Mouse (Mus musculus) forebrain, embryonic 14.5 days (tissue): ENCODE results near the gene Hpn. TPM values are rescaled to one million over a fixed set of nuclear protein-coding genes. Genes with fewer than 3 reads are reported as not detected.
A peak's percentile ranks its signal among the peaks of the same experiment; 100 is the strongest.

Experiments used
- ATAC-seq: fragments of 200-750 bp; cut with Nextera tagmentation; 2 replicates; pipeline ENCODE4 v1.8.0; 2017; ENCODE audit warnings: mild to moderate bottlenecking, moderate library complexity
- DNase-seq: peaks from one replicate; pipeline ENCODE4 v3.0.0-alpha.2; 2015; ENCODE audit warnings: low spot score
- H3K27ac ChIP-seq: fragments of 300-500 bp; sonication (generic); 2 replicates; pipeline ENCODE4 v1.5.1; 2014; ENCODE audit warnings: low read depth, mild to moderate bottlenecking, control low read depth, low read length, moderate library complexity
- H3K27me3 ChIP-seq: fragments of 300-500 bp; sonication (generic); replicated peaks from 2 replicates; pipeline ENCODE4 v1.6.1; 2014; ENCODE audit warnings: low read length, control low read depth, mixed read lengths; ENCODE audit not compliant: control insufficient read depth, insufficient read depth
- H3K36me3 ChIP-seq: fragments of 300-500 bp; sonication (generic); 2 replicates; pipeline ENCODE4 v1.6.1; 2014; ENCODE audit warnings: low read length, control low read depth; ENCODE audit not compliant: control insufficient read depth, insufficient read depth
- H3K4me1 ChIP-seq: fragments of 300-500 bp; sonication (generic); 2 replicates; pipeline ENCODE4 v1.6.1; 2014; ENCODE audit warnings: antibody characterized with exemption, low read length, control low read depth; ENCODE audit not compliant: control insufficient read depth, insufficient read depth
- H3K4me2 ChIP-seq: fragments of 300-500 bp; sonication (generic); 2 replicates; pipeline ENCODE4 v1.6.1; 2014; ENCODE audit warnings: mild to moderate bottlenecking, control low read depth, low read length
- H3K4me3 ChIP-seq: fragments of 300-500 bp; sonication (generic); 2 replicates; pipeline ENCODE4 v1.5.1; 2014; ENCODE audit warnings: low read depth, low read length, control low read depth
- H3K9ac ChIP-seq: fragments of 300-500 bp; sonication (generic); 2 replicates; pipeline ENCODE4 v1.6.1; 2014; ENCODE audit warnings: mild to moderate bottlenecking, low read length, control low read depth, moderate library complexity
- H3K9me3 ChIP-seq: fragments of 300-500 bp; sonication (generic); replicated peaks from 2 replicates; pipeline ENCODE4 v1.6.1; 2016; ENCODE audit warnings: low read length, control low read depth, mixed read lengths; ENCODE audit not compliant: control insufficient read depth
- WGBS: fragments of 180-500 bp; shearing (Covaris S2); extraction: QIAGEN DNeasy Blood & Tissue Kit; methylation state at CpG from one replicate; pipeline ENCODE4 v1.1.7; 2014; 5-methylcytosine and 5-hydroxymethylcytosine counted together
- polyA plus RNA-seq: library from polyadenylated mRNA; unstranded; fragments of >200 nt; fragmentation: Nextera tagmentation; extraction: Ambion mirVana; gene quantifications from 2 replicates; pipeline ENCODE4 v1.2.1, GENCODE M21; 2014

Gene Hpn
- polyA plus RNA-seq, 1 experiment from 2014 or later: not detected

DNA sequence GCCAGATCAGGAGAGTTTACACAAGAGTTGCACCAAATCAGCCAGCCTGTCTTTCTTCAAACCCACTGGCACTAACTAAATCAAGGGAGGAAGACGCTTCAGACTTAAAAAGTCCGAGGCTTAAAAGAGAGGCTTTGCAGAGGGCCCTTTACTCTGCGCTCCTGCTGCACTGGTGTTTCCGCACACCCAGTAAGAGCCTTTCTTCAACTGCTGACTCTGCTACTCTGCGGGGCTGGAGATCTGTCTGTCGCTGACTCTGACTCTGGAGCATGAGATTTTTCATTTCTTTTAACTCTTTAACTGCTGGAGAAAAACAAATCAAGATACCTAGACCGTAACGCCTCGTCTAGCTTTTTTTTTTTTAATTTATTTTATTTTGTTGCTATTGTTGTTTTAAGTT, 30.9 kb downstream of the Hpn start:
- peak; percentile 10 for DNase-seq
- WGBS: 58% methylated on average over 9 of the region's 9 CpGs
- ATAC-seq: no peak
- Histone ChIP-seq H3K4me1 (no peaks in the 10 kb centered on the region), H3K36me3 (no peaks in the 10 kb centered on the region), H3K9me3 (no peaks in the 10 kb centered on the region), H3K4me2 (no peak overlapping the region), H3K27ac (no peak overlapping the region), H3K4me3 (no peak overlapping the region), H3K27me3 (no peaks in the 10 kb centered on the region), H3K9ac (no peak overlapping the region)

DNA sequence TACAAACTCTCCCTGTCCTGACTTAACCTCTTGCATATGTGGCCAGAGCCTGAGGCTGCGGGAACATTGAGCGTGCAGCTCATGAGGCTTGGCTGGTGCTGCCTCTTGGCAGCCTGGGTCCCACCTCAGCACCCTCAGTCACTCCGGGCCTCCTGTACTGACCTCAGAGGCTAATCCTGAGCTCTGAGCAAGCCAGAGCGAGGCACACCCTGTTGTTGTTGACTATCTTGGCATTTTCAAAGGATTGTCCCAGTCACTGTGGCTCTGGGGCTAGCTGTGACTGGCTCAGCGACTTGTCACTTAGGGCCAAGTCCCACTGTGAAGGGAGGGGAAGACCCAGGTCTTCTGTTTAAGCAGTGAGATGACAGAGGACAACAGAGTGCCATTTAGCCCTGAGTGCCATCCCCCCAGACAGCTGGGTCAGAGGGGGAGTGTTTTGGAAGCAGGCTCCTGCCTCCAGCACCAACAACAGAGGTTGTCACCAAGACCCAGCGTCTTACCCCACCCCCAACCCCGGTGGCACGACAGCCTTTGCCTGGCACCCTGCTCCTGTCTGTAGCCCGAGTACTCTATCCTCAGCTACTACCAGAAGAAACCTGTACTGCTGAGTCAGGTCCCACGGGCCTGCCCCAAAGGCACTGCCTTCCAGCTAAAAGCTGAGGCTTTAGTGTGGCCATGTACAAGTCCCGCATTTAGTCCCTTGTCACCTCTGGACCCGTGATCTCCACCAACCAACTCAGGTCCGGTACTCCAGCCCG, 32.1 kb downstream of the Hpn start:
- Histone ChIP-seq H3K27ac (no peak overlapping the region), H3K4me1 (no peaks in the 10 kb centered on the region), H3K9ac (0 out of 2 replicates have a peak overlapping the region, but pooled peaks have one; percentile 21), H3K4me3 (no peak overlapping the region), H3K4me2 (no peak overlapping the region), H3K36me3 (no peaks in the 10 kb centered on the region), H3K27me3 (no peaks in the 10 kb centered on the region), H3K9me3 (no peaks in the 10 kb centered on the region)
- ATAC-seq (no peak), DNase-seq (no peak)
- WGBS: 74% methylated on average over 14 of the region's 14 CpGs

DNA sequence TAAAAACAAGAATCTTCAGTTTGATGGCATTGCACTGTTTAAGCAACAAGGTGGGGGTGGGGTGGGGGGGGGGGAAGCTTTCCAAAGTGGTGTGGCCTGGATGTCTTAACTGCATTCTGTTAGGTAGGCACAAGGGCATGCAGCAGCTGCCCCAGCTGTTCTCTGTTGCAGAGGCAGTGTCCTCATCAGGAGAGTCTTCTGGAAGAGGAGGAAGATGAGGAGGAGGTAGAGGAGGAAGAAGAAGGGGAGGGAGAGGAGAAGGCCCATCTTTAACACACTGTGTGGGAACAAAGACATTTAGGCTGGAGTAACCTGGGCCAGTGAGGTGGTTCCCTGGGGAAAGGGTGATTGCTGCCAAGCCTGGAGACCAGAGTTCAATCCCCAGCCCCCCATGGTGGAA, 33.0 kb downstream of the Hpn start:
- no peak for ATAC-seq

DNA sequence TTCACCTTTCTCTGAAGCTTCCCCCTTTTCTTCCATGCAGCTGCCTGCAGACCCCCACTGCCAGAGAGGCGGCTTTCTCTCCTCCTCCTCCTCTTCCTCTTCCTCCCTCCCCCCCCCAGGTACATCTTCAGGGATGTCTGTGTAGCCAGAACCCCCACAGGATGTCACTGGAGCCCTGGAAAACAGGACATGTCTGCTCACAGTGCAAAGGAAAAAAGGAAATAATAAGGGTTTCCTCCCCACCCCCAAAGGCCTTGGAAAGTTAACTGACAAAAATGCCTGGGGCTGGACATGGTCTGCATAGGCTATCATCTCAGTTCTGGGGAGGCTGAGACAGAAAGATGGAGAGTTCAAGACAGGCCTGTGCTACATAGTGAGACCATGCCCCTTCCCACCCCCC, 34.0 kb downstream of the Hpn start:
- DNase-seq (no peak), ATAC-seq (no peak)
- no peak overlapping the region for H3K9ac ChIP-seq
- no peaks in the 10 kb centered on the region for H3K4me1 ChIP-seq
- no peak overlapping the region for H3K27ac ChIP-seq
- no peaks in the 10 kb centered on the region for H3K9me3 ChIP-seq
- no peak overlapping the region for H3K4me3 ChIP-seq
- H3K36me3 ChIP-seq: no peaks in the 10 kb centered on the region
- 32% methylated on average over 1 of the region's 1 CpGs for whole genome bisulfite sequencing
- no peaks in the 10 kb centered on the region for H3K27me3 ChIP-seq
- H3K4me2 ChIP-seq: no peak overlapping the region

More for the DNA sequence above, 33.0 kb downstream of the Hpn start:
- Histone ChIP-seq H3K4me2 (no peak overlapping the region), H3K4me3 (no peak overlapping the region), H3K9ac (no peak overlapping the region), H3K27me3 (no peaks in the 10 kb centered on the region), H3K9me3 (no peaks in the 10 kb centered on the region), H3K36me3 (no peaks in the 10 kb centered on the region), H3K4me1 (no peaks in the 10 kb centered on the region), H3K27ac (no peak overlapping the region)
- no peak for DNase-seq

DNA sequence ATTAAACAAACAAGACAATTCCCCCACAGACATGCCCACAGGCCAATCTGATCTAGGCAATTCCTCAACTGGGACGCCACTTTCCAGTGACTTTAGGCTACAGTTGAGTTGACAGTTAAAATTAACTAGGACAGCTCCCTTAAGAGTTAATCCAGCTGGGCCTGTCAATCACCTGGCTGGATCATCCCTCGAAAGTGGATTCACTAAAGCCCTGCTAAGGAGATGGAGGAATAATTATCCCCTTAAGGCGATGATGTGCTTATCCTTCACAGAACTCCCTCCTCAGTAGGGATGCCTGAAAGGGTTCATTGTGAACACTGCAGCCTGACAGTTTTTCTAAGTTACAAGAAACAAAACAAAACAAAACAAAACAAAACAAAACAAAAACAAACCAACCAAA, 34.5 kb downstream of the Hpn start:
- H3K9ac ChIP-seq: no peak overlapping the region
- no peak for DNase-seq
- ATAC-seq: no peak
- H3K4me3 ChIP-seq: no peak overlapping the region
- H3K27ac ChIP-seq: no peak overlapping the region
- H3K9me3 ChIP-seq: no peaks in the 10 kb centered on the region
- H3K27me3 ChIP-seq: no peaks in the 10 kb centered on the region
- H3K36me3 ChIP-seq: no peaks in the 10 kb centered on the region
- 36% methylated on average over 3 of the region's 3 CpGs for WGBS
- no peak overlapping the region for H3K4me2 ChIP-seq
- H3K4me1 ChIP-seq: no peaks in the 10 kb centered on the region

DNA sequence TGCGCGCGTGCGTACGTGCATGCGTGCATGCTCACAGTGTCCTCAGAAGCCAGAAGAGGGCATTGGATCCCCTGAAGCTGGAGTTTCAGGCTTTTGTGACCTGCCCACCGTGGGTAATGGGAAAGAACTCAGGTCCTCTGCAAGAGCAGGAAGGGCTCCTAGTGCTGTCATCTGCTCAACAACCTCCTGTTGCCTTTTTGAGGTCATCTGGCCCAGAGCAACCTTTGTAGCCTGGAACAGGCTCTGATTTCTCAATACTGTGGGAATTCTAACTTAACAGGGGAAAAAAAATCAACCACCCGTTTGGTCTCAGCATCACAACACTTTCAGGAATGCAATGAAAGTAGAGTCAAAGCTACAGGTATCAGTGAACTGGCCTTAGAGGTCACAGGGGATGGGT, 35.4 kb downstream of the Hpn start:
- H3K4me2 ChIP-seq: no peak overlapping the region
- no peak overlapping the region for H3K4me3 ChIP-seq
- H3K9ac ChIP-seq: no peak overlapping the region
- H3K36me3 ChIP-seq: no peaks in the 10 kb centered on the region
- DNase-seq: no peak
- no peaks in the 10 kb centered on the region for H3K4me1 ChIP-seq
- no peaks in the 10 kb centered on the region for H3K27me3 ChIP-seq
- WGBS: 90% methylated on average over 8 of the region's 8 CpGs
- H3K27ac ChIP-seq: no peak overlapping the region
- H3K9me3 ChIP-seq: no peaks in the 10 kb centered on the region
- ATAC-seq: no peak

DNA sequence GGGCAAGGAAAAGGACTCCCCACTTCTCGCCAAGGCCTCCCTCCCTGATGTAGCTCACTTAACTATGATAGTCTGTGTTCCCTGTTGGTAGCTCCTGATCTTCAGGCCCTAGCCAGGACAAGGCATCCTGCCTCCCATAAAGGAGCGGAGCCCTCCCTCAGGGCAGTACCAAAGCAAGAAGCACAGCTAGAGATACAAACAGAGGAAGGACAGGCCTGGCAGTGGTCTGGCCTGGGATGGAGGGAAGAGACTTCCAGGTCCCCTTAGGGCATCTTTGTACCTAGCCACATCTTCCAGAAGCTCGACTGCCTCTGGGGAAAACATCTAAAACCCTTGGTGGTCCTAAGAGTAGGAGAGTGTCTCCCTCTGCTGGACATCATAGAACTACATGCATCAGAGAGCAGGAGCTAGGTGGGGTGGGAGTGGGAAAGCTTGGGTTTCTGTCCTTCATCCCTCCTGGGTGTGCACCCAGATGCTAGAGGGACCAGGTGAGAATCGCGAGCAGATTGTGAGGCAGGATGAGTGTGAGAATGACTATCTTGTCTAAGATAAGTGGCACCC, 37.1 kb downstream of the Hpn start:
- H3K4me3 ChIP-seq: no peak overlapping the region
- H3K27me3 ChIP-seq: no peaks in the 10 kb centered on the region
- no peaks in the 10 kb centered on the region for H3K4me1 ChIP-seq
- 57% methylated on average over 5 of the region's 5 CpGs for WGBS
- ATAC-seq (peak; percentile 40; the same call in 1 of the 2 replicates), DNase-seq (peak; percentile 67)
- H3K9me3 ChIP-seq: no peaks in the 10 kb centered on the region
- no peak overlapping the region for H3K27ac ChIP-seq
- no peak overlapping the region for H3K4me2 ChIP-seq
- H3K36me3 ChIP-seq: no peaks in the 10 kb centered on the region
- H3K9ac ChIP-seq: no peak overlapping the region

DNA sequence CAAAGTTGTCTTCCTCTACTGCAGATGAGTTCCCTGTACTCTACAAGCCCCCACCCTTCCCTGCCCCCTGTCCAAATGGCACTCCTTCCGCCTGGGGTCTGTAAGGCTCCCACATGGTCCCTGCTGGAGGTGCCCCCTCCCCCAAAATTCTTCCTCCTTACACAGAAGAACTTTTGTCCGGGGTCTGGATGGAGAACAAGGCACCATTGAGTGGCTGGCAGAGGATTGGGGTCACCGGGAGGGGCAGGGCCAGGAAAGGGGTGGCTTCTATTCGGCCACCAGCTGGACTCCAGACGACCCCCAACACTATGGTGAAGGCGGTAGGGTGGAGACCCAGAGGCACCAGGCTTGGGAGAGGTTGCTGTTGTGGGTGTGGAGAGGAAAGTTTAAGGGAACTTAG, 37.6 kb downstream of the Hpn start:
- H3K27me3 ChIP-seq: no peaks in the 10 kb centered on the region
- no peak overlapping the region for H3K4me2 ChIP-seq
- 44% methylated on average over 6 of the region's 6 CpGs for WGBS
- no peaks in the 10 kb centered on the region for H3K36me3 ChIP-seq
- H3K9ac ChIP-seq: no peak overlapping the region
- H3K4me1 ChIP-seq: no peaks in the 10 kb centered on the region
- ATAC-seq: peak; percentile 15; the same call in 1 of the 2 replicates
- no peak for DNase-seq
- no peak overlapping the region for H3K27ac ChIP-seq
- H3K9me3 ChIP-seq: no peaks in the 10 kb centered on the region
- no peak overlapping the region for H3K4me3 ChIP-seq

DNA sequence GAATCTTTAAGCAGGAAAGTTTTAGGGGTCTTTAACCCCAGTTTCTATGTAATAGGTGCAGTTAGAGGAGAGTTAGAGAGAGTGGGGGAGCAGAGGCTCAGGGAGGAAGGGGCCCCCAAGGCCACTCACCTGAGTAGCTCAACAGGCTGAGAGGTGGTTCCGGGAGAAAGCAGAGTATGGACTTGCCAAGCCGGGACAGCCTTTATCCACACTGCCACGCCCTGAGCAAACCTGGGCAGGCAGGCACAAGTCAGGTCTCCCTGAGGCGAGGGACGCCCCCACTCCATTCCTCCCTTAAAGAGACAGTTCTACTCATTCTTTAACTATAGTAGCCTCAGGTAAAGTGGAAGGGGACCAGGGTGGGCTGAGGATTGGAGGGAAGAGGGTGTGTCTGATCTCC, 38.6 kb downstream of the Hpn start, which contains the start of gene Fxyd3:
Gene Fxyd3 (minus strand): TSS at position 213 of the 400 bp plus-strand sequence.
- 57% methylated on average over 5 of the region's 5 CpGs for WGBS
- no peak within 1 kb of the TSS for H3K4me3 ChIP-seq
- DNase-seq (no peak), ATAC-seq (no peak)
- H3K27ac ChIP-seq: no peak within 1 kb of the TSS
- H3K9me3 ChIP-seq: no peaks in the 10 kb centered on the region
- H3K4me2 ChIP-seq: no peak within 1 kb of the TSS
- H3K9ac ChIP-seq: no peak within 1 kb of the TSS
- H3K36me3 ChIP-seq: no peaks in the 10 kb centered on the region
- no peaks in the 10 kb centered on the region for H3K4me1 ChIP-seq
- no peaks in the 10 kb centered on the region for H3K27me3 ChIP-seq
